Mouse (Mus musculus): ENCODE measurements around the gene Mapre3. TPM values are rescaled to one million over a fixed set of nuclear protein-coding genes. Genes with fewer than 3 reads are reported as not detected.

The Mapre3 gene
- total and polyA plus RNA-seq, 3 experiments: 0.27 TPM; not detected in 2

- ATAC-seq (ENCODE audit: extremely low read depth, insufficient number of reproducible peaks, low FRiP score, poor library complexity, severe bottlenecking): no peak
- TF ChIP-seq GATA2 (IDR thresholded peaks at IDR 0.05; ENCODE audit: borderline replicate concordance, low read depth, low read length): no peak
- no peak for TF ChIP-seq POLR2AphosphoS5 (IDR thresholded peaks at IDR 0.05; ENCODE audit: insufficient replicate concordance, low read depth, low read length)
- TF ChIP-seq TAL1 (conservative IDR thresholded peaks at IDR 0.05; ENCODE audit: low read depth, low read length): no peak
- no peak for TF ChIP-seq CTCF (IDR thresholded peaks at IDR 0.05; ENCODE audit: low read depth, low read length)
- no peak for TF ChIP-seq GATA1 (IDR thresholded peaks at IDR 0.05; ENCODE audit: borderline replicate concordance, low read length)
- H3K27me3 ChIP-seq (ENCODE audit: insufficient read depth, low read length): peaks cover 37% of the 10 kb centered on the region
These were observed 8.2 kb downstream of the Mapre3 start for GRCm38 (mm10) chr5:30822689-30823088.

GRCm38 (mm10) chr5:30823091-30823490 lies 8.7 kb downstream of the Mapre3 start:
- no peak for DNase-seq (ENCODE audit: low spot score)
- no peak for ATAC-seq (ENCODE audit: extremely low read depth, insufficient number of reproducible peaks, low FRiP score, poor library complexity, severe bottlenecking)
- H3K27me3 ChIP-seq (ENCODE audit: insufficient read depth, low read length): peaks cover 37% of the 10 kb centered on the region
- H3K36me3 ChIP-seq (replicated peaks): no peaks in the 10 kb centered on the region
- H3K4me3 ChIP-seq (ENCODE audit: low read depth, low read length): no peak overlapping the region
- no peaks in the 10 kb centered on the region for H3K9me3 ChIP-seq (replicated peaks)
- H3K4me1 ChIP-seq (ENCODE audit: insufficient read depth, low read depth, low read length): no peaks in the 10 kb centered on the region
- no peak for TF ChIP-seq GATA1 (IDR thresholded peaks at IDR 0.05; ENCODE audit: borderline replicate concordance, low read length)
- TF ChIP-seq CTCF (IDR thresholded peaks at IDR 0.05; ENCODE audit: low read depth, low read length): no peak
- TF ChIP-seq TAL1 (conservative IDR thresholded peaks at IDR 0.05; ENCODE audit: low read depth, low read length): no peak
- TF ChIP-seq GATA2 (IDR thresholded peaks at IDR 0.05; ENCODE audit: borderline replicate concordance, low read depth, low read length): no peak
- no peak for TF ChIP-seq POLR2AphosphoS5 (IDR thresholded peaks at IDR 0.05; ENCODE audit: insufficient replicate concordance, low read depth, low read length)

More at GRCm38 (mm10) chr5:30822689-30823088, 8.2 kb downstream of the Mapre3 start:
- Histone ChIP-seq H3K4me1 (ENCODE audit: insufficient read depth, low read depth, low read length) (no peaks in the 10 kb centered on the region), H3K9me3 (replicated peaks) (no peaks in the 10 kb centered on the region), H3K36me3 (replicated peaks) (no peaks in the 10 kb centered on the region), H3K4me3 (ENCODE audit: low read depth, low read length) (no peak overlapping the region)
- DNase-seq (ENCODE audit: low spot score): no peak

- Histone ChIP-seq H3K4me3 (ENCODE audit: low read depth, low read length) (no peak overlapping the region), H3K4me1 (ENCODE audit: insufficient read depth, low read depth, low read length) (no peaks in the 10 kb centered on the region), H3K27me3 (ENCODE audit: insufficient read depth, low read length) (peaks cover 32% of the 10 kb centered on the region), H3K36me3 (replicated peaks) (no peaks in the 10 kb centered on the region), H3K9me3 (replicated peaks) (no peaks in the 10 kb centered on the region)
- TF ChIP-seq POLR2AphosphoS5 (IDR thresholded peaks at IDR 0.05; ENCODE audit: insufficient replicate concordance, low read depth, low read length) (no peak), TAL1 (conservative IDR thresholded peaks at IDR 0.05; ENCODE audit: low read depth, low read length) (no peak), GATA2 (IDR thresholded peaks at IDR 0.05; ENCODE audit: borderline replicate concordance, low read depth, low read length) (no peak), GATA1 (IDR thresholded peaks at IDR 0.05; ENCODE audit: borderline replicate concordance, low read length) (no peak), CTCF (IDR thresholded peaks at IDR 0.05; ENCODE audit: low read depth, low read length) (no peak)
- ATAC-seq (ENCODE audit: extremely low read depth, insufficient number of reproducible peaks, low FRiP score, poor library complexity, severe bottlenecking) (no peak), DNase-seq (ENCODE audit: low spot score) (no peak)
These were observed 9.9 kb downstream of the Mapre3 start for GRCm38 (mm10) chr5:30824124-30824988.

- Histone ChIP-seq H3K27me3 (ENCODE audit: insufficient read depth, low read length) (peaks cover 27% of the 10 kb centered on the region), H3K4me1 (ENCODE audit: insufficient read depth, low read depth, low read length) (no peaks in the 10 kb centered on the region), H3K36me3 (replicated peaks) (no peaks in the 10 kb centered on the region), H3K9me3 (replicated peaks) (no peaks in the 10 kb centered on the region), H3K4me3 (ENCODE audit: low read depth, low read length) (no peak overlapping the region)
- TF ChIP-seq CTCF (IDR thresholded peaks at IDR 0.05; ENCODE audit: low read depth, low read length) (no peak), GATA2 (IDR thresholded peaks at IDR 0.05; ENCODE audit: borderline replicate concordance, low read depth, low read length) (no peak), GATA1 (IDR thresholded peaks at IDR 0.05; ENCODE audit: borderline replicate concordance, low read length) (no peak), POLR2AphosphoS5 (IDR thresholded peaks at IDR 0.05; ENCODE audit: insufficient replicate concordance, low read depth, low read length) (no peak), TAL1 (conservative IDR thresholded peaks at IDR 0.05; ENCODE audit: low read depth, low read length) (no peak)
- DNase-seq (ENCODE audit: low spot score) (no peak), ATAC-seq (ENCODE audit: extremely low read depth, insufficient number of reproducible peaks, low FRiP score, poor library complexity, severe bottlenecking) (no peak)
These were observed 10.7 kb downstream of the Mapre3 start for GRCm38 (mm10) chr5:30825166-30825565.

- Histone ChIP-seq H3K4me3 (ENCODE audit: low read depth, low read length) (no peak overlapping the region), H3K27me3 (ENCODE audit: insufficient read depth, low read length) (peaks cover 24% of the 10 kb centered on the region), H3K36me3 (replicated peaks) (no peaks in the 10 kb centered on the region), H3K9me3 (replicated peaks) (no peaks in the 10 kb centered on the region), H3K4me1 (ENCODE audit: insufficient read depth, low read depth, low read length) (no peaks in the 10 kb centered on the region)
- ATAC-seq (ENCODE audit: extremely low read depth, insufficient number of reproducible peaks, low FRiP score, poor library complexity, severe bottlenecking) (no peak), DNase-seq (ENCODE audit: low spot score) (no peak)
- TF ChIP-seq GATA1 (IDR thresholded peaks at IDR 0.05; ENCODE audit: borderline replicate concordance, low read length) (no peak), POLR2AphosphoS5 (IDR thresholded peaks at IDR 0.05; ENCODE audit: insufficient replicate concordance, low read depth, low read length) (no peak), GATA2 (IDR thresholded peaks at IDR 0.05; ENCODE audit: borderline replicate concordance, low read depth, low read length) (no peak), CTCF (IDR thresholded peaks at IDR 0.05; ENCODE audit: low read depth, low read length) (no peak), TAL1 (conservative IDR thresholded peaks at IDR 0.05; ENCODE audit: low read depth, low read length) (no peak)
These were observed 11.4 kb downstream of the Mapre3 start for GRCm38 (mm10) chr5:30825821-30826220.

GRCm38 (mm10) chr5:30833416-30833815 lies 19.0 kb downstream of the Mapre3 start:
- H3K9me3 ChIP-seq (replicated peaks): no peaks in the 10 kb centered on the region
- H3K36me3 ChIP-seq (replicated peaks): no peaks in the 10 kb centered on the region
- H3K27me3 ChIP-seq (ENCODE audit: insufficient read depth, low read length): peaks cover 3% of the 10 kb centered on the region; the same call in 1 of the 2 replicates
- ATAC-seq (ENCODE audit: extremely low read depth, insufficient number of reproducible peaks, low FRiP score, poor library complexity, severe bottlenecking): no peak
- H3K4me1 ChIP-seq (ENCODE audit: insufficient read depth, low read depth, low read length): no peaks in the 10 kb centered on the region
- no peak for DNase-seq (ENCODE audit: low spot score)
- H3K4me3 ChIP-seq (ENCODE audit: low read depth, low read length): no peak overlapping the region
- TF ChIP-seq TAL1 (conservative IDR thresholded peaks at IDR 0.05; ENCODE audit: low read depth, low read length) (no peak), POLR2AphosphoS5 (IDR thresholded peaks at IDR 0.05; ENCODE audit: insufficient replicate concordance, low read depth, low read length) (no peak), GATA2 (IDR thresholded peaks at IDR 0.05; ENCODE audit: borderline replicate concordance, low read depth, low read length) (no peak), CTCF (IDR thresholded peaks at IDR 0.05; ENCODE audit: low read depth, low read length) (no peak), GATA1 (IDR thresholded peaks at IDR 0.05; ENCODE audit: borderline replicate concordance, low read length) (no peak)

Measured in G1E (cell line).